Mouse (Mus musculus): ENCODE results near the gene St6gal2. TPM values are rescaled to one million over a fixed set of nuclear protein-coding genes. Genes with fewer than 3 reads are reported as not detected.

The St6gal2 gene
- polyA plus RNA-seq, 1 experiment from 2014 or later: 10.8 TPM

DNA sequence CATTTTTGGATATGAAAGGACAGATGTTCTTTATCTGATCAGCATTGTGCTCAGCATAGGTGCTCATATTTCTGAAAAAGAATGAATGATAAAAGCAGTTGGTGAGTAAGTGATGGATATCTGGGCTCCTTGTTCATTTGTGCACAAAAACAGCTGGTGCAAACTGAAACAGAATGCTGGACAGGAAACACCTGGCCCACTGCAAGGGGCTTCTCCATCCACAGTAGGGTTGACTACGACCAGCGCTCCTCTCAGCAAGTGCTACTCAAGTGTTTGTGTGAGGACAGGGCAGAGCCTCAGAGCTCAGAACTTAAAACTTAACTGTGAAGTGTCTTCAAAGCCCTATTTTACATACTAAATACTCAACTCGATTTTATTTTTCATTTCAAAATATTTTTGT is 22.4 kb downstream of the St6gal2 start:
- Histone ChIP-seq H3K4me1 (ENCODE audit: control insufficient read depth, insufficient read depth, low read length) (no peaks in the 10 kb centered on the region), H3K4me2 (ENCODE audit: low read depth, severe bottlenecking) (no peak overlapping the region), H3K27ac (replicated peaks; ENCODE audit: low read depth, low read length) (no peak overlapping the region), H3K9me3 (ENCODE audit: control insufficient read depth, low read length) (no peaks in the 10 kb centered on the region), H3K4me3 (ENCODE audit: low read depth, low read length) (no peak overlapping the region), H3K36me3 (ENCODE audit: control insufficient read depth, insufficient read depth, low read length) (no peaks in the 10 kb centered on the region), H3K9ac (ENCODE audit: low read length) (no peak overlapping the region), H3K27me3 (ENCODE audit: control insufficient read depth, insufficient read depth, low read length) (no peaks in the 10 kb centered on the region)
- DNase-seq (ENCODE audit: low spot score): no peak
- WGBS: 67% methylated on average over 3 of the region's 3 CpGs
- ATAC-seq (ENCODE audit: insufficient number of reproducible peaks, low FRiP score, low TSS enrichment, low read depth): no peak

DNA sequence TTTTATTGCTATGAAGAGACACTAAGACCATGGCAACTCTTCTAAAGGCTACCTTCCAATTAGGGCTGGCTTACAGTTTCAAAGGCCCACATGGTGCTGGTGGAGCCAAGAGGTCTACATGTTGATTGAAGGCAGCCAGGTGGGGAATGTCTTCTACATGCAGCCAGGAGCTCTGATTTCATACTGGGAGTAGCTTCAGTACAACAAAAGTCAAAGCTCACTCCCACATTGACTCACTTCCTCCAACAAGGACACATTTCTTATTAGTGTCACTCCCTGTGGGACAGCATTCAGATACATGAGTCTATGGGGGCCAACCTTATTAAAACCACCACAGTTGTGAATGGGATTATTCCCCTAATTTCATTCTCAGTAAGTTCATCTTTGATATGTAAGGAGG is 23.8 kb downstream of the St6gal2 start:
- no peak for ATAC-seq (ENCODE audit: insufficient number of reproducible peaks, low FRiP score, low TSS enrichment, low read depth)
- Histone ChIP-seq H3K9ac (ENCODE audit: low read length) (no peak overlapping the region), H3K27ac (replicated peaks; ENCODE audit: low read depth, low read length) (no peak overlapping the region), H3K9me3 (ENCODE audit: control insufficient read depth, low read length) (no peaks in the 10 kb centered on the region), H3K4me2 (ENCODE audit: low read depth, severe bottlenecking) (no peak overlapping the region), H3K4me1 (ENCODE audit: control insufficient read depth, insufficient read depth, low read length) (no peaks in the 10 kb centered on the region), H3K4me3 (ENCODE audit: low read depth, low read length) (no peak overlapping the region), H3K27me3 (ENCODE audit: control insufficient read depth, insufficient read depth, low read length) (no peaks in the 10 kb centered on the region), H3K36me3 (ENCODE audit: control insufficient read depth, insufficient read depth, low read length) (no peaks in the 10 kb centered on the region)
- no peak for DNase-seq (ENCODE audit: low spot score)

DNA sequence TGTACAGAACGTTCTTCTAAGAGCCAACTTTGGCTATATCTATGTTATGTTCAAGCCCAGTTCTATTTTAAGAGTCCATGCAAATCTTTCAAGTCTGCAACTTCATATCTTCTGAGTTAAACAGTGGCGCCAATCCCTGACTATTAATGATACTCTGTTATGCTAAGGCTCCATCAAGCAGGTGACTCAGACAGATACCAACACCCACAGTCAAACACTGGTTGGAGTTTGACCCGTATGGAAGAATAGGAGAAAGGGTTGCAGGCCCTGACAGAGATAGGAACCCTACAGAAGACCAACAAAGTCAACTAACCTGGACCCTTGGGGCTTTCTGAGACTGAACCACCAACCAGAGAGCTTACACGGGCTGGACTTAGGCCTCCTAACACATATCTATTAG is 30.8 kb downstream of the St6gal2 start:
- Histone ChIP-seq H3K4me2 (ENCODE audit: low read depth, severe bottlenecking) (no peak overlapping the region), H3K9ac (ENCODE audit: low read length) (no peak overlapping the region), H3K27ac (replicated peaks; ENCODE audit: low read depth, low read length) (no peak overlapping the region), H3K36me3 (ENCODE audit: control insufficient read depth, insufficient read depth, low read length) (no peaks in the 10 kb centered on the region), H3K27me3 (ENCODE audit: control insufficient read depth, insufficient read depth, low read length) (no peaks in the 10 kb centered on the region), H3K4me1 (ENCODE audit: control insufficient read depth, insufficient read depth, low read length) (no peaks in the 10 kb centered on the region), H3K9me3 (ENCODE audit: control insufficient read depth, low read length) (no peaks in the 10 kb centered on the region), H3K4me3 (ENCODE audit: low read depth, low read length) (no peak overlapping the region)
- 87% methylated on average over 4 of the region's 4 CpGs for WGBS
- DNase-seq (ENCODE audit: low spot score) (no peak), ATAC-seq (ENCODE audit: insufficient number of reproducible peaks, low FRiP score, low TSS enrichment, low read depth) (no peak)

DNA sequence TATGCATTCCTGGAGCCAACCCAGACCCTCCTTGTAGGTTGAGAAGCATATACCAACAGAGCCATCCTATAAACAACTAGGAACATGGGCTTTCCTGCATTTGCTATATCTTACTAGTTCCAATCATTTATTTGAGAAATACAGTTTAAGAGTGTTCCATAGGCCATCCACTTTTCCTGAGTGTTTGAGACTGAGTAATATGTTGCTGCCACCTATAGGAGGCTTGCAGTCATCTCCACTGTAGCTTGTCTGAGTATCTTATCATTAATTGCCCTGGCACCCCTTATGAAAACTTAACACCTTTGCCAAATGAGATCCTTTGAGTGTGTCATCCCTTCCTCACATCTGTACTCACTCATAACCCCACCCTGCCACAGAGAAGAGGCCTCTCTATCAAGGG is 32.2 kb downstream of the St6gal2 start:
- no peaks in the 10 kb centered on the region for H3K27me3 ChIP-seq (ENCODE audit: control insufficient read depth, insufficient read depth, low read length)
- H3K4me1 ChIP-seq (ENCODE audit: control insufficient read depth, insufficient read depth, low read length): no peaks in the 10 kb centered on the region
- ATAC-seq (ENCODE audit: insufficient number of reproducible peaks, low FRiP score, low TSS enrichment, low read depth) (no peak), DNase-seq (ENCODE audit: low spot score) (no peak)
- no peak overlapping the region for H3K4me2 ChIP-seq (ENCODE audit: low read depth, severe bottlenecking)
- H3K9ac ChIP-seq (ENCODE audit: low read length): no peak overlapping the region
- no peak overlapping the region for H3K4me3 ChIP-seq (ENCODE audit: low read depth, low read length)
- no peak overlapping the region for H3K27ac ChIP-seq (replicated peaks; ENCODE audit: low read depth, low read length)
- H3K9me3 ChIP-seq (ENCODE audit: control insufficient read depth, low read length): no peaks in the 10 kb centered on the region
- no peaks in the 10 kb centered on the region for H3K36me3 ChIP-seq (ENCODE audit: control insufficient read depth, insufficient read depth, low read length)

DNA sequence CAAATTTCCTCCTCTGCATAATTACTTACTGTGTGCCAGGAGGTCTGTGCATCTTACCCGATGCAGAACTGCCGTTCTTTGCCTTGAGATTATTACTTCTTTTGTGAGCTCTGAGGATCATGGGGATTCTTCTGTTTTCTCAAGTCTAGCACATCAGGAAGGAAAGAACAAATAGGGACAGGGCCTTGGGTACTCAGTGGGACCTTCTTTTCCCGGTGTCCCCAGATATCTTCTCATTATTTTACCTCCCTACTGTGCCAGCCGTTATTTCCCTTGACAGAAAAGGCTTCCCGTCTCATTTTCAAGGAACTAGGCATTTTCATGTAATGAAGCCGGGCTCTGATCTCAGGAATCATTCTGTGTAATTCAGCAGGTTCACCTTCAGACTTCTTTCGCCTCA is 34.2 kb downstream of the St6gal2 start:
- H3K9me3 ChIP-seq (ENCODE audit: control insufficient read depth, low read length): no peaks in the 10 kb centered on the region
- no peak for ATAC-seq (ENCODE audit: insufficient number of reproducible peaks, low FRiP score, low TSS enrichment, low read depth)
- 45% methylated on average over 7 of the region's 7 CpGs for WGBS
- DNase-seq (ENCODE audit: low spot score): no peak
- no peak overlapping the region for H3K4me3 ChIP-seq (ENCODE audit: low read depth, low read length)
- no peak overlapping the region for H3K4me2 ChIP-seq (ENCODE audit: low read depth, severe bottlenecking)
- no peaks in the 10 kb centered on the region; the same call in 1 of the 2 replicates for H3K36me3 ChIP-seq (ENCODE audit: control insufficient read depth, insufficient read depth, low read length)
- H3K4me1 ChIP-seq (ENCODE audit: control insufficient read depth, insufficient read depth, low read length): peaks cover 2% of the 10 kb centered on the region; the same call in 1 of the 2 replicates
- no peaks in the 10 kb centered on the region for H3K27me3 ChIP-seq (ENCODE audit: control insufficient read depth, insufficient read depth, low read length)
- H3K27ac ChIP-seq (replicated peaks; ENCODE audit: low read depth, low read length): no peak overlapping the region
- H3K9ac ChIP-seq (ENCODE audit: low read length): no peak overlapping the region

DNA sequence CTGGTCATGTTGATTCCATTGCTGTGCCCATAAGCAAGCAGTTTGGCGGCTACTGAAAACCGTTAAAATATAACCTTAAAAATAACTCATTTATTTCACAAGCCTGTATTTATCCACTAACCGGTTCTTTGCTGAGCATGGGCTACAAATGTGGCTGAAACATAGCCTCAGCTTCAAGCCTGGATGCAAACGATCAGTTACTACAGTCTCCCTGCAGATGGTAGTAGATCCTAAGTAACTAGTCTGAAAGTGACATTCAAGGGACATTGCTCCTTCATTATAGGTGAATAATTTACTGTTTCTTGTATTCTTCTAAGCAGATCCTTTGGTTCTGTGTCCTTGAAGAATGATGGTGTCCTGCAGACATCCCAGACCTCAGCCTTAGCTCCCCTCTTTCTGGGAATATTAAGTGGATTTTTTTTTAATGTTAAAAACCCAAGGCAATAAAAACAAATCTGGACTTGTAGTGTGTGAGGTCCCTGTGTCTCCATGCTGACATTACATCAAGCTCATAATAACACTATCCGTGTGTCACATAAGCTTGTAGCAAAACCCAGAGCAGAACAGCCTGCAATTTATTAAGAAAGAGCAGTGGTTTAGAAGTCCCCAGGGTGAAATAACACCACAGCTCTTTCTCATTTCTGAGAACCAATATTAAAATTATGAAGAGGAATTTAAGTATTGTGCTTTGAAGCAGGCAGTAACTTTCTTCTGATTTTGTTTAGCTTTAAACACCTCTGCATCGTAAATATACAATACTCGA is 39.1 kb downstream of the St6gal2 start:
- Histone ChIP-seq H3K9ac (ENCODE audit: low read length) (no peak overlapping the region), H3K27me3 (ENCODE audit: control insufficient read depth, insufficient read depth, low read length) (no peaks in the 10 kb centered on the region), H3K4me1 (ENCODE audit: control insufficient read depth, insufficient read depth, low read length) (peaks cover 2% of the 10 kb centered on the region; the same call in 1 of the 2 replicates), H3K27ac (replicated peaks; ENCODE audit: low read depth, low read length) (no peak overlapping the region), H3K9me3 (ENCODE audit: control insufficient read depth, low read length) (no peaks in the 10 kb centered on the region), H3K4me2 (ENCODE audit: low read depth, severe bottlenecking) (no peak overlapping the region), H3K36me3 (ENCODE audit: control insufficient read depth, insufficient read depth, low read length) (no peaks in the 10 kb centered on the region; the same call in 1 of the 2 replicates), H3K4me3 (ENCODE audit: low read depth, low read length) (no peak overlapping the region)
- 68% methylated on average over 7 of the region's 7 CpGs for WGBS
- DNase-seq (ENCODE audit: low spot score) (no peak), ATAC-seq (ENCODE audit: insufficient number of reproducible peaks, low FRiP score, low TSS enrichment, low read depth) (no peak)

DNA sequence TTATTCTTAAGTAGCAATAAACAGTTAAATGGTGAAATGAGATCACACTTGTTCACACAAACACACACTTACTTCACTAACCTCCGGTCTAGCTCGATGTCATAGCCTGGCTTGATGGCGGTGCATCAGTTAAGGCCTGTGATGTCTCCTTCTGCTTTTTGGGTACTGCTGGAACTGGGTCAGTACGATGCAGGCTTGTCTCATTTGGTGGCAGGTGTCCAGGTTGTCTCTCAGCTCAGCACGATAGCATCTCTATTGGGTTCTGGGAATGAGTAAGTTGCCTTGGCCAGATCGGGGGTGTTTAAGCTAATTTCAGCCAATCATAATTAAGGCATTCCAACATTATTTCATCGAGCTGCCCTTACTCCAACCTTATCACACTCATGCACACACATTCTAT is 86.7 kb downstream of the St6gal2 start:
- Histone ChIP-seq H3K4me2 (ENCODE audit: low read depth, severe bottlenecking) (no peak overlapping the region), H3K4me1 (ENCODE audit: control insufficient read depth, insufficient read depth, low read length) (no peaks in the 10 kb centered on the region), H3K9me3 (ENCODE audit: control insufficient read depth, low read length) (no peaks in the 10 kb centered on the region), H3K9ac (ENCODE audit: low read length) (no peak overlapping the region), H3K36me3 (ENCODE audit: control insufficient read depth, insufficient read depth, low read length) (no peaks in the 10 kb centered on the region), H3K27ac (replicated peaks; ENCODE audit: low read depth, low read length) (no peak overlapping the region), H3K4me3 (ENCODE audit: low read depth, low read length) (no peak overlapping the region), H3K27me3 (ENCODE audit: control insufficient read depth, insufficient read depth, low read length) (no peaks in the 10 kb centered on the region)
- no peak for ATAC-seq (ENCODE audit: insufficient number of reproducible peaks, low FRiP score, low TSS enrichment, low read depth)
- no peak for DNase-seq (ENCODE audit: low spot score)
- WGBS: 91% methylated on average over 7 of the region's 7 CpGs

DNA sequence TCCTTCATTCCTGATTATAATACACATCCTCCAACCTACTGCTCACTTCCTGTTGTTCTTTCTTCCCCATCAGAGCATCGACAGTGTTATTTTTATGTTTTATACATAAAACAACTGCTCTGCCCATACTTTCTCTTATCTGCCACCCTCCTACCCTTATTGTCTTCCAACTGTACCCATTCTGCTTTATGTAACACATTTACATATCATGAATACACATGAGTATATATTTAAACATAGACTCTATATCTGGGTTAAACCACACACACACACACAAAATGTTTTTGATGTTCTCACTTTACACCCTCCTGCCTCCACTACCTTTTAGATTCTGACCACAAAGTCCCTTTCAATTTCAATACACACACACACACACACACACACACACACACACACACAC is 103.3 kb downstream of the St6gal2 start:
- H3K4me2 ChIP-seq (ENCODE audit: low read depth, severe bottlenecking): no peak overlapping the region
- WGBS: 86% methylated on average over 1 of the region's 1 CpGs

DNA sequence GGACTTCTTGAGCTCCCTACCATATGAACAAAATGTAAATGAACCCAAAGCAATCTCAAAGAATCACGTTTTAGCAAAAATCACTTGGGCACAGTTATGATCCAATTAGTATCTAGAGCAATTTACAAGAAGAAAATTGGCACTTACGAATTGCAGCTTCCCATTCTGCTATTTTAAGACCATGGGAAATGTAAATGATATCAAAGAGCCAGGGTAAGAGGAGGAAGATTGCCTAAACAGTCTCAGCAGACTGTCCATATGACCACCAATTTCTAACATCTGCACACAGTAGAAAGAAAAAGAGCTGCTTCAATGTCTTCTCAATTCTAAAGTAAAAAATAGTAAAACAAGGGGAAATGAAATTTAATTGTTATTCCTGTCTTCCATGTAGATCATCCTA is 116.6 kb downstream of the St6gal2 start:
- DNase-seq (ENCODE audit: low spot score) (no peak), ATAC-seq (ENCODE audit: insufficient number of reproducible peaks, low FRiP score, low TSS enrichment, low read depth) (no peak)
- Histone ChIP-seq H3K27ac (replicated peaks; ENCODE audit: low read depth, low read length) (no peak overlapping the region), H3K4me2 (ENCODE audit: low read depth, severe bottlenecking) (no peak overlapping the region), H3K27me3 (ENCODE audit: control insufficient read depth, insufficient read depth, low read length) (no peaks in the 10 kb centered on the region), H3K4me3 (ENCODE audit: low read depth, low read length) (no peak overlapping the region), H3K9me3 (ENCODE audit: control insufficient read depth, low read length) (no peaks in the 10 kb centered on the region), H3K9ac (ENCODE audit: low read length) (no peak overlapping the region), H3K4me1 (ENCODE audit: control insufficient read depth, insufficient read depth, low read length) (no peaks in the 10 kb centered on the region), H3K36me3 (ENCODE audit: control insufficient read depth, insufficient read depth, low read length) (no peaks in the 10 kb centered on the region)
- WGBS: 68% methylated on average over 2 of the region's 2 CpGs

More for the DNA sequence above, 103.3 kb downstream of the St6gal2 start:
- Histone ChIP-seq H3K9me3 (ENCODE audit: control insufficient read depth, low read length) (no peaks in the 10 kb centered on the region), H3K27me3 (ENCODE audit: control insufficient read depth, insufficient read depth, low read length) (no peaks in the 10 kb centered on the region), H3K4me1 (ENCODE audit: control insufficient read depth, insufficient read depth, low read length) (no peaks in the 10 kb centered on the region), H3K27ac (replicated peaks; ENCODE audit: low read depth, low read length) (no peak overlapping the region), H3K9ac (ENCODE audit: low read length) (no peak overlapping the region), H3K4me3 (ENCODE audit: low read depth, low read length) (no peak overlapping the region), H3K36me3 (ENCODE audit: control insufficient read depth, insufficient read depth, low read length) (no peaks in the 10 kb centered on the region)
- no peak for DNase-seq (ENCODE audit: low spot score)
- ATAC-seq (ENCODE audit: insufficient number of reproducible peaks, low FRiP score, low TSS enrichment, low read depth): no peak

All from limb, embryonic 11.5 days (tissue).